Mouse (Mus musculus): Measurements from ENCODE around the gene Svopl. TPM values are rescaled to one million over a fixed set of nuclear protein-coding genes. Genes with fewer than 3 reads are reported as not detected.

Gene Svopl
- polyA plus RNA-seq, 1 experiment from 2014 or later = 1.5 TPM

- H3K4me3 ChIP-seq (ENCODE audit: low read length) = no peak overlapping the region
- H3K9me3 ChIP-seq (ENCODE audit: control insufficient read depth, low read length) = no peaks in the 10 kb centered on the region
- no peak overlapping the region for H3K4me2 ChIP-seq (ENCODE audit: low read length)
- no peak overlapping the region for H3K27ac ChIP-seq (ENCODE audit: low read depth, low read length)
- ATAC-seq = no peak
- H3K27me3 ChIP-seq (replicated peaks; ENCODE audit: control insufficient read depth, insufficient read depth, low read length) = no peaks in the 10 kb centered on the region
- H3K9ac ChIP-seq (ENCODE audit: low read depth, low read length) = no peak overlapping the region
- peaks cover 23% of the 10 kb centered on the region for H3K36me3 ChIP-seq (ENCODE audit: control insufficient read depth, insufficient read depth, low read length)
- no peaks in the 10 kb centered on the region for H3K4me1 ChIP-seq (ENCODE audit: control insufficient read depth, insufficient read depth, low read depth, low read length)
- 93% methylated on average over 4 of the region's 4 CpGs for WGBS
Measured at GRCm38 (mm10) chr6:37967386-37967785, 79.4 kb downstream of the Svopl start.

- Histone ChIP-seq H3K27ac (ENCODE audit: low read depth, low read length) (no peak overlapping the region), H3K4me3 (ENCODE audit: low read length) (no peak overlapping the region), H3K9ac (ENCODE audit: low read depth, low read length) (no peak overlapping the region), H3K36me3 (ENCODE audit: control insufficient read depth, insufficient read depth, low read length) (peaks cover 14% of the 10 kb centered on the region), H3K27me3 (replicated peaks; ENCODE audit: control insufficient read depth, insufficient read depth, low read length) (no peaks in the 10 kb centered on the region), H3K4me2 (ENCODE audit: low read length) (no peak overlapping the region), H3K9me3 (ENCODE audit: control insufficient read depth, low read length) (no peaks in the 10 kb centered on the region), H3K4me1 (ENCODE audit: control insufficient read depth, insufficient read depth, low read depth, low read length) (no peaks in the 10 kb centered on the region)
- WGBS = 80% methylated on average over 6 of the region's 6 CpGs
- no peak for ATAC-seq
Measured at GRCm38 (mm10) chr6:37951306-37951705, 95.5 kb downstream of the Svopl start.

- H3K27ac ChIP-seq (ENCODE audit: low read depth, low read length) = no peak overlapping the region
- no peak overlapping the region for H3K9ac ChIP-seq (ENCODE audit: low read depth, low read length)
- H3K36me3 ChIP-seq (ENCODE audit: control insufficient read depth, insufficient read depth, low read length) = no peaks in the 10 kb centered on the region
- ATAC-seq = no peak
- 21% methylated on average over 6 of the region's 6 CpGs for WGBS
- H3K4me1 ChIP-seq (ENCODE audit: control insufficient read depth, insufficient read depth, low read depth, low read length) = no peaks in the 10 kb centered on the region
- H3K27me3 ChIP-seq (replicated peaks; ENCODE audit: control insufficient read depth, insufficient read depth, low read length) = no peaks in the 10 kb centered on the region
- H3K4me3 ChIP-seq (ENCODE audit: low read length) = no peak overlapping the region
- no peak overlapping the region for H3K4me2 ChIP-seq (ENCODE audit: low read length)
- no peaks in the 10 kb centered on the region for H3K9me3 ChIP-seq (ENCODE audit: control insufficient read depth, low read length)
Measured at GRCm38 (mm10) chr6:37936498-37936897, 110.3 kb downstream of the Svopl start.

Other genes starting within 250 kb of the Svopl start
- 13.2 and 15.9 TPM in 2 replicates for gene Trim24, start 176.2 kb downstream of the Svopl start, polyA plus RNA-seq (2015; fragmentation: Nextera tagmentation; extraction: Ambion mirVana)
- not detected in 2 replicates for gene Tmem213, start 62.3 kb upstream of the Svopl start, polyA plus RNA-seq (2015; fragmentation: Nextera tagmentation; extraction: Ambion mirVana)
- 0.35 and 0.38 TPM in 2 replicates for gene Atp6v0a4, start 77.6 kb upstream of the Svopl start, polyA plus RNA-seq (2015; fragmentation: Nextera tagmentation; extraction: Ambion mirVana)
- 10.4 and 13.6 TPM in 2 replicates for gene D630045J12Rik, start 207.0 kb upstream of the Svopl start, polyA plus RNA-seq (2015; fragmentation: Nextera tagmentation; extraction: Ambion mirVana)

All from hindbrain, embryonic 16.5 days (tissue).